Mouse (Mus musculus): Measurements from ENCODE around the gene Prmt3. TPM values are rescaled to one million over a fixed set of nuclear protein-coding genes. Genes with fewer than 3 reads are reported as not detected.

The Prmt3 gene
- total and polyA plus RNA-seq, 2 experiments from 2014 or later = 42.3 to 60.6 TPM

DNA sequence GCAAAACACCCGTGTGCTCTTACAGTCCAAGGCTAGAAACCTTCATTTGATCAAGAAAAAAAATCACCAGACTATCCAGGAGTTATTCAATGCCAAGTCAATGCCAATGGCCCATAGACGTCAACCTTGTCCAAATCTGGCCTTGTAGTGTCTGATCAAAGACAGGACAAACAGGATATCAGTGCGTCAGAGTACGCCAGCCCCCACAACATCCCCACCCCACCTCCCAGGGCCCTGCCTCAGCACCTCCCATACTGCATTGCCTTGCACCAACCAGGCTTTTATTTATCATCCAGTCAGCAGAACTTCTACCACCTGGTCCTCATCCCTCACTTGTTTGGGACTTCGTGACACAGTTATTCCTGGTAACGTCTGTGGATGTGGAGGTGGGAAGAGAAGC lies 117.2 kb downstream of the Prmt3 start:
- Histone ChIP-seq H3K4me3 (ENCODE audit: low read depth, low read length) (no peak overlapping the region), H3K27me3 (ENCODE audit: insufficient read depth, low read length) (no peaks in the 10 kb centered on the region), H3K9me3 (ENCODE audit: low read length) (no peaks in the 10 kb centered on the region), H3K27ac (ENCODE audit: low read depth, low read length) (no peak overlapping the region), H3K4me1 (ENCODE audit: insufficient read depth) (no peaks in the 10 kb centered on the region), H3K9ac (no peak overlapping the region), H3K4me2 (ENCODE audit: low read depth) (no peak overlapping the region), H3K36me3 (ENCODE audit: insufficient read depth) (no peaks in the 10 kb centered on the region)
- ATAC-seq = no peak
- no peak for TF ChIP-seq CTCF (IDR thresholded peaks at IDR 0.05; ENCODE audit: low read depth)
- DNase-seq = no peak
- WGBS = 83% methylated on average over 6 of the region's 6 CpGs

DNA sequence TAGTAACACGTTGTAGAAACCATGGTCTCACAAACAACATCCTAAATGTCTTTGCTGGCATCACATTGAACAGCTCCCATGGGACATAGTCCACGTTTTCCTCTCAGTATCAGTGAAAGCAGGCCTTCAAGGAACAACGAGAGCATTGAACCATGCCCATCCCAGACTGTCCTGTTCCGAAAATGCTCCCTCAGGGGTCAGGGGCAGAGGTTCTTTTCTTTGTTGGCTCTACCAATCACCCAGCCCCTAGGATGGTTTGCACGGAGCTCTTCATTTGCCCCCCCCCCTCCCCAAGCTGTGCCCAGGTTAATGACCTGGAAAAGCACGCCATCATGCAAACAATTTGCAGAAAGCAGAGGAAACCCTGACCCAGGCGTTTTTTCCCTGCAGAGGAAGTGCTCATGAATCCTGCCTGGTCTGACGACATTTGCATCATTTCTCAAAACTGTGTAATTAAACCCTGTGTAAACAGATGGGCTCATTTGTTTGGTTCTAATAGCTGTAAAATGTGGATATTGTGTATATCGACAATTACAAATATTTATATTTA lies 123.9 kb downstream of the Prmt3 start:
- peaks cover 33% of the 10 kb centered on the region for H3K27me3 ChIP-seq (ENCODE audit: insufficient read depth, low read length)
- no peaks in the 10 kb centered on the region for H3K9me3 ChIP-seq (ENCODE audit: low read length)
- no peaks in the 10 kb centered on the region for H3K4me1 ChIP-seq (ENCODE audit: insufficient read depth)
- no peak for ATAC-seq
- no peak overlapping the region for H3K4me3 ChIP-seq (ENCODE audit: low read depth, low read length)
- WGBS = 32% methylated on average over 9 of the region's 9 CpGs
- H3K4me2 ChIP-seq (ENCODE audit: low read depth) = no peak overlapping the region
- H3K36me3 ChIP-seq (ENCODE audit: insufficient read depth) = no peaks in the 10 kb centered on the region
- TF ChIP-seq CTCF (IDR thresholded peaks at IDR 0.05; ENCODE audit: low read depth) = no peak
- H3K27ac ChIP-seq (ENCODE audit: low read depth, low read length) = no peak overlapping the region
- no peak overlapping the region for H3K9ac ChIP-seq
- DNase-seq = no peak

DNA sequence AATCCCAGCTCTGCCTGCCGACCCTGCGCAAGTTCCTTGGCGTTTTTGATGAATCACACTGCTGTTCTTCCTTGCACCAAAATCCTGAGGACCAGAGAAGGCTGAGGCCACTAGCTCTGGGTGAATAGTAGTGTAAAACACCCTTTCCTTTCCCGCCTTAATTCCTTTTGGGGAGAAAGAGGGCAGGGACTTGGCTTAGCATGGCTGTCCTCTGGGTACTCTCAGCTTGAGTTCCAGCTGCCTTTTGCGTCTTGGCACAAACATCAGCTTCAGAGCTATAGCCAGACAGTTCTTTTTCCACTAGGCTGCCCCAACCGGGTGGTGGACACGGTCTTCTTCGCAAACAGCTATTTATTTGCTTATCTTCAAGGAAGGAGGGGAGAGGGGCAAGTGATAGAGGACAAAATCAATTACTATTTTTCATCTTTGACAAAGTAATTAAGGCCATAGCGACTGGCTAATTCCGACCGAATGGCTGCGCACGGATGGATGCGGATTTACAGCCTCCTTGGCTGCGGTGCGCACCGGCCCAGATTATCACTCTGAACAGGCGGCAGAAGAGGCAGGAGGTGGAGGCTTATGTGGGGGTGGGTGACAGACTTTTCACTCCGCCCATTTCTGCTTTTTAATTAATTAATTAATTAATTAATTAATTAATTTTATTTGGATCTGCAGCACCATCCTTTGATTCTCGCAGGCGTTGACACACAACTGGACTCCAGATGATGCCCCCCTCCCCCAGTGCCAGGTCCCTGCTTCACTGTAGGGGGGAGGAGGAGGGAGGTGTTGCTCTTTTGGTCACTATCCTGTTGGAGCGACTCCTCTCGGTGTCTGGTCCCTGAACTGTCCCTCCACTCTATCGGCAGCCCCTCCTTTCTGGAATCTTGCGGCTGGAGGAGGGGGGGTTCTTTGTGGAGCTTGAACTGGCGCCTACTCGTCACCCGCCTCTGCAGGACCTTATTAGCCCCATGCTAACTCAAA lies 129.3 kb downstream of the Prmt3 start:
- no peaks in the 10 kb centered on the region for H3K36me3 ChIP-seq (ENCODE audit: insufficient read depth)
- 2% methylated on average over 28 of the region's 28 CpGs for WGBS
- ATAC-seq (no peak), DNase-seq (peak; percentile 21)
- no peak overlapping the region for H3K4me3 ChIP-seq (ENCODE audit: low read depth, low read length)
- TF ChIP-seq CTCF (IDR thresholded peaks at IDR 0.05; ENCODE audit: low read depth) = no peak
- H3K27me3 ChIP-seq (ENCODE audit: insufficient read depth, low read length) = peaks cover 60% of the 10 kb centered on the region
- no peaks in the 10 kb centered on the region for H3K4me1 ChIP-seq (ENCODE audit: insufficient read depth)
- H3K27ac ChIP-seq (ENCODE audit: low read depth, low read length) = no peak overlapping the region
- no peak overlapping the region for H3K9ac ChIP-seq
- no peaks in the 10 kb centered on the region for H3K9me3 ChIP-seq (ENCODE audit: low read length)
- no peak overlapping the region for H3K4me2 ChIP-seq (ENCODE audit: low read depth)

Other genes starting within 250 kb of the Prmt3 start
- 0.08 and 0.33 TPM in 2 replicates for gene Dbx1, start 141.5 kb upstream of the Prmt3 start, total RNA-seq (2014; rRNA removed)
- 0.15 and 0.61 TPM in 2 replicates for gene Dbx1, start 141.5 kb upstream of the Prmt3 start, polyA plus RNA-seq (2015; fragmentation: Nextera tagmentation; extraction: Ambion mirVana)
- 1.1 and 1.6 TPM in 2 replicates for gene Htatip2, start 19.2 kb upstream of the Prmt3 start, total RNA-seq (2014; rRNA removed)
- gene Htatip2, start 19.2 kb upstream of the Prmt3 start, polyA plus RNA-seq (2015; fragmentation: Nextera tagmentation; extraction: Ambion mirVana) = 4.7 and 5.5 TPM in 2 replicates
- gene Slc6a5, start 131.8 kb downstream of the Prmt3 start, total RNA-seq (2014; rRNA removed) = 0.10 TPM in 1 of 2 replicates, not detected in the other
- not detected in 2 replicates for gene Slc6a5, start 131.8 kb downstream of the Prmt3 start, polyA plus RNA-seq (2015; fragmentation: Nextera tagmentation; extraction: Ambion mirVana)
- 41.7 and 56.3 TPM in 2 replicates for gene Nell1, start 196.5 kb downstream of the Prmt3 start, total RNA-seq (2014; rRNA removed)
- gene Nell1, start 196.5 kb downstream of the Prmt3 start, polyA plus RNA-seq (2015; fragmentation: Nextera tagmentation; extraction: Ambion mirVana) = 20.5 and 32.6 TPM in 2 replicates

Measured in forebrain, postnatal 0 days (tissue).